Mouse (Mus musculus) limb, embryonic 14.5 days (tissue): Measurements from ENCODE around the gene Klhl31. TPM values are rescaled to one million over a fixed set of nuclear protein-coding genes. Genes with fewer than 3 reads are reported as not detected.

Experiments
- ATAC-seq: fragments of 200-750 bp; cut with Nextera tagmentation; 2 replicates; pipeline ENCODE4 v1.8.0; 2017; ENCODE audit warnings: low read depth, moderate number of reproducible peaks, moderate TSS enrichment; ENCODE audit not compliant: low FRiP score
- DNase-seq: peaks from one replicate; pipeline ENCODE4 v3.0.0-alpha.2; 2015; ENCODE audit warnings: low spot score
- H3K27ac ChIP-seq: fragments of 300-500 bp; sonication (generic); replicated peaks from 2 replicates; pipeline ENCODE4 v1.5.1; 2014; ENCODE audit warnings: low read depth, mild to moderate bottlenecking, low read length, moderate library complexity, mixed read lengths
- H3K27me3 ChIP-seq: fragments of 300-500 bp; sonication (generic); 2 replicates; pipeline ENCODE4 v1.6.1; 2014; ENCODE audit warnings: low read length, mixed read lengths; ENCODE audit not compliant: control insufficient read depth, insufficient read depth
- H3K36me3 ChIP-seq: fragments of 300-500 bp; sonication (generic); 2 replicates; pipeline ENCODE4 v1.6.1; 2014; ENCODE audit warnings: mild to moderate bottlenecking, low read length, moderate library complexity, mixed read lengths; ENCODE audit not compliant: control insufficient read depth, insufficient read depth
- H3K4me1 ChIP-seq: fragments of 300-500 bp; sonication (generic); 2 replicates; pipeline ENCODE4 v1.6.1; 2014; ENCODE audit warnings: antibody characterized with exemption, low read length, mixed read lengths; ENCODE audit not compliant: control insufficient read depth, insufficient read depth
- H3K4me2 ChIP-seq: fragments of 300-500 bp; sonication (generic); replicated peaks from 2 replicates; pipeline ENCODE4 v1.6.1; 2014; ENCODE audit warnings: low read depth, mild to moderate bottlenecking, low read length, moderate library complexity; ENCODE audit not compliant: severe bottlenecking
- H3K4me3 ChIP-seq: fragments of 300-500 bp; sonication (generic); replicated peaks from 2 replicates; pipeline ENCODE4 v1.5.1; 2014; ENCODE audit warnings: low read length
- H3K9ac ChIP-seq: fragments of 300-500 bp; sonication (generic); 2 replicates; pipeline ENCODE4 v1.6.1; 2014; ENCODE audit warnings: mild to moderate bottlenecking, low read depth, low read length, moderate library complexity; ENCODE audit not compliant: severe bottlenecking
- H3K9me3 ChIP-seq: fragments of 300-500 bp; sonication (generic); 2 replicates; pipeline ENCODE4 v1.6.1; 2016; ENCODE audit warnings: low read length; ENCODE audit not compliant: control insufficient read depth
- POLR2A ChIP-seq: fragments of 200-500 bp; IDR thresholded peaks from 2 replicates; pipeline ENCODE4 v1.8.0; 2012; ENCODE audit warnings: inconsistent platforms, mild to moderate bottlenecking, moderate library complexity, borderline replicate concordance; ENCODE audit not compliant: insufficient read depth, insufficient read length; ENCODE audit errors: extremely low read depth
- WGBS: fragments of 180-500 bp; shearing (Covaris S2); extraction: QIAGEN DNeasy Blood & Tissue Kit; methylation state at CpG from one replicate; pipeline ENCODE4 v1.1.7; 2014; 5-methylcytosine and 5-hydroxymethylcytosine counted together
- polyA plus RNA-seq, 2 experiments: library from polyadenylated mRNA; depleted of rRNA in 1 of 2; stranded (reverse) in 1 of 2; unstranded in 1 of 2; fragments of >200 nt; fragmentation: Nextera tagmentation in 1 of 2; extraction: Ambion mirVana in 1 of 2; gene quantifications; 2 replicates each; pipeline versions ENCODE4 v1.2.1 to v1.2.3; 2012 to 2014

The Klhl31 gene
- polyA plus RNA-seq, 2 experiments = 3.1 to 17.1 TPM

- Histone ChIP-seq H3K4me2 (no peak overlapping the region), H3K36me3 (no peaks in the 10 kb centered on the region), H3K4me1 (no peaks in the 10 kb centered on the region), H3K9ac (no peak overlapping the region), H3K27me3 (no peaks in the 10 kb centered on the region), H3K4me3 (no peak overlapping the region), H3K9me3 (no peaks in the 10 kb centered on the region), H3K27ac (no peak overlapping the region)
- WGBS = 50% methylated on average over 12 of the region's 12 CpGs
- DNase-seq (no peak), ATAC-seq (no peak)
- no peak for TF ChIP-seq POLR2A
Measured at GRCm38 (mm10) chr9:77595006-77595626, 41.2 kb upstream of the Klhl31 start.

- Histone ChIP-seq H3K36me3 (no peaks in the 10 kb centered on the region), H3K4me2 (no peak overlapping the region), H3K4me3 (no peak overlapping the region), H3K27me3 (no peaks in the 10 kb centered on the region), H3K4me1 (no peaks in the 10 kb centered on the region), H3K9ac (no peak overlapping the region), H3K9me3 (no peaks in the 10 kb centered on the region), H3K27ac (no peak overlapping the region)
- no peak for ATAC-seq
- WGBS = 27% methylated on average over 7 of the region's 7 CpGs
- DNase-seq = peak; percentile 56
- no peak for TF ChIP-seq POLR2A
Measured at GRCm38 (mm10) chr9:77596355-77596754, 39.9 kb upstream of the Klhl31 start.

GRCm38 (mm10) chr9:77598560-77598959 is 37.7 kb upstream of the Klhl31 start:
- Histone ChIP-seq H3K9me3 (no peaks in the 10 kb centered on the region), H3K4me3 (no peak overlapping the region), H3K4me1 (no peaks in the 10 kb centered on the region), H3K9ac (no peak overlapping the region), H3K27ac (no peak overlapping the region), H3K27me3 (no peaks in the 10 kb centered on the region), H3K4me2 (no peak overlapping the region), H3K36me3 (no peaks in the 10 kb centered on the region)
- DNase-seq (no peak), ATAC-seq (no peak)
- WGBS = 54% methylated on average over 3 of the region's 3 CpGs
- no peak for TF ChIP-seq POLR2A

- no peak overlapping the region for H3K27ac ChIP-seq
- DNase-seq = no peak
- H3K36me3 ChIP-seq = no peaks in the 10 kb centered on the region
- no peak for TF ChIP-seq POLR2A
- H3K9me3 ChIP-seq = no peaks in the 10 kb centered on the region
- H3K4me1 ChIP-seq = no peaks in the 10 kb centered on the region
- no peak overlapping the region for H3K4me3 ChIP-seq
- H3K4me2 ChIP-seq = no peak overlapping the region
- 81% methylated on average over 10 of the region's 10 CpGs for WGBS
- no peak for ATAC-seq
- H3K27me3 ChIP-seq = no peaks in the 10 kb centered on the region
- no peak overlapping the region for H3K9ac ChIP-seq
Measured at GRCm38 (mm10) chr9:77602302-77603266, 33.7 kb upstream of the Klhl31 start.

- no peak overlapping the region for H3K4me3 ChIP-seq
- no peak overlapping the region for H3K27ac ChIP-seq
- H3K36me3 ChIP-seq = no peaks in the 10 kb centered on the region
- no peaks in the 10 kb centered on the region for H3K9me3 ChIP-seq
- TF ChIP-seq POLR2A = no peak
- no peak overlapping the region for H3K9ac ChIP-seq
- no peak overlapping the region for H3K4me2 ChIP-seq
- no peaks in the 10 kb centered on the region for H3K27me3 ChIP-seq
- no peaks in the 10 kb centered on the region for H3K4me1 ChIP-seq
- ATAC-seq (peak; percentile 77; the same call in 1 of the 2 replicates), DNase-seq (peak; percentile 64)
- 67% methylated on average over 1 of the region's 1 CpGs for WGBS
Measured at GRCm38 (mm10) chr9:77603965-77604509, 32.3 kb upstream of the Klhl31 start.
